Mouse (Mus musculus): ENCODE measurements around the gene Gorasp2. TPM values are rescaled to one million over a fixed set of nuclear protein-coding genes. Genes with fewer than 3 reads are reported as not detected.
A peak's percentile ranks its signal among the peaks of the same experiment; 100 is the strongest.

Gorasp2 gene
- polyA plus RNA-seq (2015; fragmentation: Nextera tagmentation; extraction: Ambion mirVana), result 160 and 169 TPM in 2 replicates

DNA sequence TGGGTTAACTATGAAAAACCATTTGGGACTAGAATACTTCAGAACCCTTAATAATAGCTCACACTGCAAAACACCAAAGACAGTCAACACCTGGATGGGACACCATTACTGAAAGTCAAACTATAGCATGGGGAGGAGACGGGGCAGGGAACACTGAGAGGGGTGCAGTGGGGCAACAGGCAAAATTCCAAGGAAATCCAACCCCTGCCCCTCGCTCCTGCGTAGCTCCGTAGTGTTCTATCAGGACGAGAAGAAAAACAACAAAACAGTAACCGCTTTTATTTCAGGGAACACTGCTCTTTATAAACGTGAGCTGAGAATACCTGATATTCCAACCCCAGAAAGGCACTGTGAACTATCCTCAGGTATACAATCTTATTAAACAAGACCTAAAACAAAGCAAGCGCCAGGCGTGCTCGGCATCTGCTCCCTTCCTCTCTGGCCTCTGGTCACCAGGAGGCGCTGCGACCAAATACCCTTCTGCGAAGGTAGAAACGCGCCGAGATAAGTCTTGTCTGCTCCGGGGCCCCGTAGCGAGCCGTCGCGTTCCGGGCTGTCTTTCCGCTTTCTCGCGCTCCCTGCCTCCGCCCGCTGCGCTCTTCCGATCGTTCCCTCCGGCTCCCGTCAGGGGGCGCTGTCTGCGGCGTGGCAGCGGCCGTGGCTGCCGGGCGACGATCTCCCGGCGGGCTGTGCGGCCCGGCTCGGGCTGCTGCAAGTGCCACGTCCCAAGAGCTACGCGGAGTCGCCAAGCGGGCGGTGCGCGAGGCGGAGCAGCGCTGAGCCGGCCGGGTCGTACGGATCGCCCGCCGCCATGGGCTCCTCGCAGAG lies at the start of gene Gorasp2:
Gorasp2 (plus strand) TSS at position 690 of the 828 bp plus-strand sequence.
- Histone ChIP-seq H3K4me3 (ENCODE audit: low read length) (peak within 1 kb of the TSS; percentile 99), H3K4me1 (replicated peaks; ENCODE audit: control insufficient read depth, insufficient read depth, low read length) (peaks cover 15% of the 10 kb centered on the region), H3K27me3 (ENCODE audit: control insufficient read depth, insufficient read depth, low read depth, low read length) (no peaks in the 10 kb centered on the region), H3K36me3 (ENCODE audit: control insufficient read depth, insufficient read depth, low read length) (peaks cover 5% of the 10 kb centered on the region; the same call in 1 of the 2 replicates), H3K4me2 (ENCODE audit: low read depth, low read length) (peak within 1 kb of the TSS; percentile 81), H3K9ac (ENCODE audit: low read length) (peak within 1 kb of the TSS; percentile 99), H3K27ac (ENCODE audit: low read length) (peak within 1 kb of the TSS; percentile 93), H3K9me3 (ENCODE audit: control insufficient read depth, low read length) (no peaks in the 10 kb centered on the region)
- WGBS, result 1% methylated on average over 64 of the region's 64 CpGs
- ATAC-seq (ENCODE audit: low read depth), result peak; percentile 98

DNA sequence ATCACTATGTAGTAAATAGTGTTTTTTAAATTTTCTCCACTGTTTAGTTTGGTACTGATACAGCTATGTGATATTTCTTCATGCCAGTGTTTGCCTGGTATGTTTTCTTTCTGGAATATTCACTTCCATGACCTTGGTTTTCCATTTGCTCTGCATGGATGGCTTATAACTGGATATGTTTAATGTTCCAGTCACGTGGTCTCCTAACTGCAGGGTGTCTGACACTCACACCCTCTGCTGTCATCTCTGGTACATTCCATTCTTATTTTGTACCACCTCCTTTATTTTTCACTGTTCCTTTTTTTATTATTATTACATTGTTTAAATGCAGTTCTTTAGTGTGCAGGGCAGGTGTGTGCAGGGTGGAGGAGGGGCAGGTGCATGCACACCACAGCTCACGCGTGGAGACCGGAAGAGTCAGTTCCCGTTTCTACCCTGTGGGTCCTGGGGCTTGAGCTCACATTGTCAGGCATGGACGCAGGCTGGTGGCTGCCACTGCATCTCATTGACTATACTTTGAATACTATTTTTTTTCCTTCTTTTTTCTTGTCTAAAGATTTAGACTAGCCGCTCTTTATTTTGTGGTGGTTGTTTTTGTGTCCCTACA lies 46.5 kb upstream of the Gorasp2 start:
- no peak overlapping the region for H3K9ac ChIP-seq (ENCODE audit: low read length)
- H3K9me3 ChIP-seq (ENCODE audit: control insufficient read depth, low read length), result no peaks in the 10 kb centered on the region
- no peak for ATAC-seq (ENCODE audit: low read depth)
- no peak overlapping the region for H3K4me2 ChIP-seq (ENCODE audit: low read depth, low read length)
- no peaks in the 10 kb centered on the region for H3K27me3 ChIP-seq (ENCODE audit: control insufficient read depth, insufficient read depth, low read depth, low read length)
- H3K27ac ChIP-seq (ENCODE audit: low read length), result no peak overlapping the region
- H3K36me3 ChIP-seq (ENCODE audit: control insufficient read depth, insufficient read depth, low read length), result no peaks in the 10 kb centered on the region
- H3K4me3 ChIP-seq (ENCODE audit: low read length), result no peak overlapping the region
- no peaks in the 10 kb centered on the region for H3K4me1 ChIP-seq (replicated peaks; ENCODE audit: control insufficient read depth, insufficient read depth, low read length)
- 85% methylated on average over 7 of the region's 7 CpGs for WGBS

DNA sequence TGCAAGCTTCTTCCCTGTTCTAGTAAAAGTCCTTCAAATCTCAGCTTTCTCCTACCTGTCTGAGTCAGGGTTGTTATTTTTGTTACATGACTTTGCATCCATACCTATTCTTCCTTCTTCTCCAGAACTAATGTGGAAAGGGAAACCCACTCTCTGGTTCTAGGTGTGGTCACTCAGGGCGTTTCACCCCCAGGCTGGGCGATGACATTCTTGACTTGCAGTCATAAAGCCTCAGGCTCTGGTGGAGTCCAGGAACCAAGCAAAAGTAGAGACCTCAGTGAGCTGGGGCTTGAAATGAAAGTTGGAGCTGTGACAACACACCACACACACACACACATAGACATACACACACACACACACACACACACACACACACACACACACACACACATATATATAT lies 45.3 kb upstream of the Gorasp2 start:
- H3K4me3 ChIP-seq (ENCODE audit: low read length), result no peak overlapping the region
- no peak overlapping the region for H3K27ac ChIP-seq (ENCODE audit: low read length)
- no peak overlapping the region for H3K4me2 ChIP-seq (ENCODE audit: low read depth, low read length)
- no peaks in the 10 kb centered on the region for H3K27me3 ChIP-seq (ENCODE audit: control insufficient read depth, insufficient read depth, low read depth, low read length)
- 64% methylated on average over 2 of the region's 2 CpGs for WGBS
- no peak for ATAC-seq (ENCODE audit: low read depth)
- H3K36me3 ChIP-seq (ENCODE audit: control insufficient read depth, insufficient read depth, low read length), result no peaks in the 10 kb centered on the region
- H3K9ac ChIP-seq (ENCODE audit: low read length), result no peak overlapping the region
- no peaks in the 10 kb centered on the region for H3K4me1 ChIP-seq (replicated peaks; ENCODE audit: control insufficient read depth, insufficient read depth, low read length)
- no peaks in the 10 kb centered on the region for H3K9me3 ChIP-seq (ENCODE audit: control insufficient read depth, low read length)

DNA sequence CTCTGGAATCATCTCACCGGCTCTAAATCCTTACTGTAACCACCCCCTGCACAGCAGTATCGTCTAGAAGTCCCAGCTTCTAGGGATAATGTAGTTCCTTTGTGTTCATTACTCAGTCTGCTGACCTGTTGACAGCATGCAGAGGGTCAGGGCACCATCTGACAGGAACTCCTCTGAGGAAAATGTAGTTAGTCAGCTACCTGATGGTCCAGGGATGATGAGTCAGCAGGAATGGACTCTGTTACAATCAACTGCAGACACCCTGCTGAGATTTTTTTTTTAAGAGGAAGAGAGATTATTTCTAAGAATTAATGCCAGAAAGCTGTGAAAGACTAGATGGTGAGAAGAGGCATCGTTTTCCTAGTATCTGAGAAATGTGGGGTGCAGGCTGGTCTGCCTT lies 44.8 kb upstream of the Gorasp2 start:
- 58% methylated on average over 3 of the region's 3 CpGs for WGBS
- H3K4me3 ChIP-seq (ENCODE audit: low read length), result no peak overlapping the region
- ATAC-seq (ENCODE audit: low read depth), result no peak

DNA sequence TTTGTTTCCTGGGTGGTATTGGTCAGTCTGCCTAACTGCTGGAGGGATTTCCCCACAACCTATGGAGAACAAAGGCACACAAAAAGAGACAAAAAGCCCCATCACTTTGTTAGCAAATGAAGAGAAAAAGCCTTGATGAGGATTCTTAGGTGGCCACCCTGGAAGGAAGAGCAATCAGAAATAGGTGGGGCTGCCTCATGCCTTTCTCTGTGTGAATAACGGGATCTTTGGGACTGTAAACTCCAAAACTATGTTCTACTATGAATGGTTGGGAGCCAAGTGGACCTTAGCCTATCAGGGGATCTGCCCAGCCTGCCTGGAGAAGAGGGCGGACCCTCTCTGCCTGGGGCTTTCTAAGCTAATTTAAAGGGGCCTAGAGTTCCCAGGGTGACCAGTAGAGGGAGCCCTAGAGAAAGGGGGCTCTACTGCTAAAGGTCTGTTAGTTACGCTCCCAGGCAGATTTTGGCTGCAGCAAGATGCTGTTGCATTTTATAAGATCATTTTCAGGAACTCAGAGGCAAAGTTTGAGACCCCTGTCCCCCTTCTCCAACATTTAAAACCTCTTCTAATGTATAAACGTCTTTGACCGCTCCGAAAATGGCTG lies 42.0 kb upstream of the Gorasp2 start:
- no peak overlapping the region for H3K4me3 ChIP-seq (ENCODE audit: low read length)
- H3K27me3 ChIP-seq (ENCODE audit: control insufficient read depth, insufficient read depth, low read depth, low read length), result no peaks in the 10 kb centered on the region
- H3K27ac ChIP-seq (ENCODE audit: low read length), result no peak overlapping the region
- no peaks in the 10 kb centered on the region for H3K4me1 ChIP-seq (replicated peaks; ENCODE audit: control insufficient read depth, insufficient read depth, low read length)
- ATAC-seq (ENCODE audit: low read depth), result no peak
- no peaks in the 10 kb centered on the region for H3K36me3 ChIP-seq (ENCODE audit: control insufficient read depth, insufficient read depth, low read length)
- H3K4me2 ChIP-seq (ENCODE audit: low read depth, low read length), result no peak overlapping the region
- WGBS, result 85% methylated on average over 6 of the region's 6 CpGs
- H3K9me3 ChIP-seq (ENCODE audit: control insufficient read depth, low read length), result no peaks in the 10 kb centered on the region
- H3K9ac ChIP-seq (ENCODE audit: low read length), result no peak overlapping the region

More for the DNA sequence above, 44.8 kb upstream of the Gorasp2 start:
- no peak overlapping the region for H3K27ac ChIP-seq (ENCODE audit: low read length)
- no peaks in the 10 kb centered on the region for H3K9me3 ChIP-seq (ENCODE audit: control insufficient read depth, low read length)
- no peak overlapping the region for H3K9ac ChIP-seq (ENCODE audit: low read length)
- H3K4me1 ChIP-seq (replicated peaks; ENCODE audit: control insufficient read depth, insufficient read depth, low read length), result no peaks in the 10 kb centered on the region
- H3K27me3 ChIP-seq (ENCODE audit: control insufficient read depth, insufficient read depth, low read depth, low read length), result no peaks in the 10 kb centered on the region
- H3K36me3 ChIP-seq (ENCODE audit: control insufficient read depth, insufficient read depth, low read length), result no peaks in the 10 kb centered on the region
- no peak overlapping the region for H3K4me2 ChIP-seq (ENCODE audit: low read depth, low read length)

DNA sequence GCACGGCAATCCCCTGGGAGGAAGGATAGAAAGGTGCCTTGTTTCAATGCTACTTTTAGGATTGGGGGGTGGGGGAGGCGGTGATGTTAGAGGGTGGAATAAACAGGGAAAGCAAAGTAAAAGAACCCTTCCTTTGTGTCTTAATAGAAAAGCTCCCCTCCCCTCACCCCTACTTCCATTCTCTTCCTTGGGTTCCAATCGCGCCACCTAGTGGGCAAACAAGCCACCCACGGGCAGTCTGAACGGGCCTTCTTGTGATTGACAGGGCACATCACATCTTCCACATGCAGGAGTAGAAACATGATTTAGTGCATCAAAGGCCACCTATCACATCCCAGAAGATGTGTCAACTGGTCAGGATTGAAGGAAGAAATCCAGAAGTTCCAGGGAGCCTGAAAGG lies 41.2 kb upstream of the Gorasp2 start:
- Histone ChIP-seq H3K4me3 (ENCODE audit: low read length) (no peak overlapping the region), H3K27ac (ENCODE audit: low read length) (no peak overlapping the region), H3K36me3 (ENCODE audit: control insufficient read depth, insufficient read depth, low read length) (no peaks in the 10 kb centered on the region), H3K9ac (ENCODE audit: low read length) (no peak overlapping the region), H3K9me3 (ENCODE audit: control insufficient read depth, low read length) (no peaks in the 10 kb centered on the region), H3K4me1 (replicated peaks; ENCODE audit: control insufficient read depth, insufficient read depth, low read length) (no peaks in the 10 kb centered on the region), H3K4me2 (ENCODE audit: low read depth, low read length) (no peak overlapping the region), H3K27me3 (ENCODE audit: control insufficient read depth, insufficient read depth, low read depth, low read length) (no peaks in the 10 kb centered on the region)
- WGBS, result 19% methylated on average over 6 of the region's 6 CpGs
- no peak for ATAC-seq (ENCODE audit: low read depth)

DNA sequence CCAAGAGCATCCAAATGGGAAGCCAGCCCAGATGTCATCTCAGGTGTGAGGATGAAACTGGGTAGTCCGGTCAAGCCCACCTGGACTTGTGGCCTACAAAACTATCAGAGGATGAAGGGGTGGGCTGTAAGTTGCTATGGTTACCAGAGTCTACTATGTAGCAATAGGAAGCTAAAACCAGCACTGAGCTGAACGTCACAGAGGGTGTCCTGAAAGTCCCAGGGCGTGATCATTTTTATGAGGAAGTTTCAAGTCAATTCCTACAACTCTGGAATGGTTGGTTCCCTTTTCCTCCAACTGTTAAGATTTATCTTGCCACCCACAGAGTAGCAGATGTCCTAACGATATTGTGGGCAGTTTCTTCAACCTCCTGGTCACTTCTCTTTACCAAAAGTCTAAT lies 39.1 kb upstream of the Gorasp2 start:
- Histone ChIP-seq H3K4me1 (replicated peaks; ENCODE audit: control insufficient read depth, insufficient read depth, low read length) (no peaks in the 10 kb centered on the region), H3K9ac (ENCODE audit: low read length) (no peak overlapping the region), H3K9me3 (ENCODE audit: control insufficient read depth, low read length) (no peaks in the 10 kb centered on the region), H3K4me3 (ENCODE audit: low read length) (no peak overlapping the region), H3K27ac (ENCODE audit: low read length) (no peak overlapping the region), H3K4me2 (ENCODE audit: low read depth, low read length) (no peak overlapping the region), H3K27me3 (ENCODE audit: control insufficient read depth, insufficient read depth, low read depth, low read length) (no peaks in the 10 kb centered on the region), H3K36me3 (ENCODE audit: control insufficient read depth, insufficient read depth, low read length) (no peaks in the 10 kb centered on the region)
- ATAC-seq (ENCODE audit: low read depth), result no peak
- WGBS, result 60% methylated on average over 4 of the region's 4 CpGs

DNA sequence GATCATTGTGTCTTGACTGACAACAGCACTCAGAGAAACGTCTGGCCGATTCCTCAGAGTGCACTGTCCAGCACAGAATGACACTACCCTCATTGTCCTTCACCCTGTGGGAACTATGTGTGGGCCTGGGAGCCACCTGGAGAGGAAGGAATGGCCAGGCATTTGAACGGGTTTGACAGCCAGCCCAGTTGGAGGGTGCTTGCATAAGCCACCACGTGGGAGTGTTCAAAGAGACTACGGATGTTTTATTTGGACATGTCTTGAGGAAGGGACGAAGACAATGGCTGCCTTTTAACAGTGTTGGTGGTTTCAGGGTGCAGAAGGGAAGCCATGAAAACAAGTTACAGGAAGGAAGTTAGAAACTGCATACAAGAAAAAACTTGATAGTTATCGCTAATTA lies 35.6 kb upstream of the Gorasp2 start:
- WGBS, result 42% methylated on average over 7 of the region's 7 CpGs
- Histone ChIP-seq H3K4me2 (ENCODE audit: low read depth, low read length) (no peak overlapping the region), H3K9me3 (ENCODE audit: control insufficient read depth, low read length) (no peaks in the 10 kb centered on the region), H3K4me3 (ENCODE audit: low read length) (no peak overlapping the region), H3K36me3 (ENCODE audit: control insufficient read depth, insufficient read depth, low read length) (no peaks in the 10 kb centered on the region), H3K9ac (ENCODE audit: low read length) (no peak overlapping the region), H3K27ac (ENCODE audit: low read length) (no peak overlapping the region), H3K4me1 (replicated peaks; ENCODE audit: control insufficient read depth, insufficient read depth, low read length) (no peaks in the 10 kb centered on the region), H3K27me3 (ENCODE audit: control insufficient read depth, insufficient read depth, low read depth, low read length) (no peaks in the 10 kb centered on the region)
- ATAC-seq (ENCODE audit: low read depth), result peak; percentile 43

DNA sequence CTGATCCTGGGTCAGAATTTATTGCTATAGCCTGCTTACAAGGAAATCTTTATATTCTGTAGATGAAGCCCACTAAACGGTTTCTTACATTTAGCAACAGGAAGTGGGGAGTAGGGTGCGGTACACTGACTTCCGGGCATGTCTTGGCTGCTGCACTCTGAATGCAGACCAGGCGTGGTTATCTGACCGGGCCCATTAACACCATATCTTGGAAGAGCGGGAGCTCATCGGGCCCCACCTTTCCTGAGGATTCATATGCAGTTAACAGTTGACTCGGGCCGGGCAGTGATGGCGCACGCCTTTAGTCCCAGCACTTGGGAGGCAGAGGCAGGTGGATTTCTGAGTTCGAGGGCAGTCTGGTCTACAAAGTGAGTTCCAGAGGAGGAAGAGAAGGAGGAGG lies 33.0 kb upstream of the Gorasp2 start:
- whole genome bisulfite sequencing, result 83% methylated on average over 12 of the region's 12 CpGs
- Histone ChIP-seq H3K27ac (ENCODE audit: low read length) (no peak overlapping the region), H3K9me3 (ENCODE audit: control insufficient read depth, low read length) (no peaks in the 10 kb centered on the region), H3K9ac (ENCODE audit: low read length) (no peak overlapping the region), H3K27me3 (ENCODE audit: control insufficient read depth, insufficient read depth, low read depth, low read length) (no peaks in the 10 kb centered on the region), H3K36me3 (ENCODE audit: control insufficient read depth, insufficient read depth, low read length) (no peaks in the 10 kb centered on the region), H3K4me1 (replicated peaks; ENCODE audit: control insufficient read depth, insufficient read depth, low read length) (no peaks in the 10 kb centered on the region), H3K4me2 (ENCODE audit: low read depth, low read length) (no peak overlapping the region), H3K4me3 (ENCODE audit: low read length) (no peak overlapping the region)
- ATAC-seq (ENCODE audit: low read depth), result no peak
